Mouse (Mus musculus): ENCODE measurements around the gene Lmod3. TPM values are rescaled to one million over a fixed set of nuclear protein-coding genes. Genes with fewer than 3 reads are reported as not detected.

The Lmod3 gene
- total and polyA plus RNA-seq, 2 experiments from 2014 or later, result 0.21 TPM; not detected in 1

DNA sequence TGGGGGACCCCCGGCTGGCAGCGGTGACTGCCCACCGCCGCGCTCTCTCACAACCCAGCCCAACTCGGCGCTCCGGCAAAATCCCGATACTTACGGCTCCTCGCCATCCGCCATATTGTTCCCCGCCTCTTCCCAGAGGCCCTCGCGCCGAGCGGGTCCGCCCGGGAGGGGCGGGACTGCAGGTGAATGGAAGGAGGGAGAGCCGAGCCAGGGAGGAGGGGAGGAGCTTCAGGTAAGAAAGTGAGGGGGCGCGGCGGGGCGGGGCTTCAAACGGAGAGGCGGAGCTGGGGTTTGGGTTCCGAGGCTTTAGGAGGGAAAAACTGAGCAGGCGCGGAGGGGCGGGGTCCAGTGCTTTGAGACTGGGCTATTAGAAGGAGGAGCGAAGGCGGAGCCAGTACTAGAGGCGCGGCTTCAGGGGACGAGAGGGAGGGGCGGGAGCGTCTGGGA, 47.1 kb downstream of the Lmod3 start, which contains the start of gene Uba3:
Gene Uba3, minus strand, starts transcription at position 209 of the 447 bp plus-strand sequence.
- TF ChIP-seq CTCF (IDR thresholded peaks at IDR 0.05; ENCODE audit: low read depth), result no peak
- DNase-seq (ENCODE audit: low spot score) (peak; percentile 99), ATAC-seq (peak; percentile 99)
- H3K27ac ChIP-seq, result peak within 1 kb of the TSS; percentile 65
- no peaks in the 10 kb centered on the region for H3K27me3 ChIP-seq (ENCODE audit: insufficient read depth, low read length)
- peak within 1 kb of the TSS; percentile 71 for H3K4me2 ChIP-seq (ENCODE audit: low read depth, low read length)
- peaks cover 4% of the 10 kb centered on the region; the same call in 1 of the 2 replicates for H3K4me1 ChIP-seq (ENCODE audit: insufficient read depth, low read length)
- H3K4me3 ChIP-seq (ENCODE audit: low read length), result peak within 1 kb of the TSS; percentile 80
- H3K36me3 ChIP-seq (ENCODE audit: insufficient read depth, low read length), result no peaks in the 10 kb centered on the region
- H3K9me3 ChIP-seq (ENCODE audit: low read length), result no peaks in the 10 kb centered on the region
- peak within 1 kb of the TSS; percentile 79 for H3K9ac ChIP-seq (replicated peaks; ENCODE audit: low read length)
- WGBS, result 1% methylated on average over 38 of the region's 38 CpGs

DNA sequence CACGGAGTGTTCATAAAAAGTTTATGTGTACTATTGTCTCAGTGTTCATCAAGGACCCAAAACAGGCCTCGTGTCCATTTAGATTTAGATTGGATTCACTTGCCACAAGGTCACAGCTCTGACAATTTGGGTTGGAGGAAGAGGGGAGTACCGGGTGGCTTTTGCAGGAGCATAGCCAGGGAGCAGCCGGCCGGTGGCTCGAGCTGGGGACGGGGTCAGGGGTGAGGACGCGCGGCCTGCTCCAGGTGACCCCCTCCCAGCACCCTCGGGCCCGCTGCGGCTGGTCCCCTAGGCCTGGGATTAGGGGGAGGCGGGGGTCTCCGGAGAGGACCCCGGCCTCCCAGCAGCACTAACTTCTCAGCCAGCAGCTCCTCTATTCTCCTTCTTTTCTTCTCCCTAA, 47.6 kb downstream of the Lmod3 start:
- peaks cover 4% of the 10 kb centered on the region; the same call in 1 of the 2 replicates for H3K4me1 ChIP-seq (ENCODE audit: insufficient read depth, low read length)

DNA sequence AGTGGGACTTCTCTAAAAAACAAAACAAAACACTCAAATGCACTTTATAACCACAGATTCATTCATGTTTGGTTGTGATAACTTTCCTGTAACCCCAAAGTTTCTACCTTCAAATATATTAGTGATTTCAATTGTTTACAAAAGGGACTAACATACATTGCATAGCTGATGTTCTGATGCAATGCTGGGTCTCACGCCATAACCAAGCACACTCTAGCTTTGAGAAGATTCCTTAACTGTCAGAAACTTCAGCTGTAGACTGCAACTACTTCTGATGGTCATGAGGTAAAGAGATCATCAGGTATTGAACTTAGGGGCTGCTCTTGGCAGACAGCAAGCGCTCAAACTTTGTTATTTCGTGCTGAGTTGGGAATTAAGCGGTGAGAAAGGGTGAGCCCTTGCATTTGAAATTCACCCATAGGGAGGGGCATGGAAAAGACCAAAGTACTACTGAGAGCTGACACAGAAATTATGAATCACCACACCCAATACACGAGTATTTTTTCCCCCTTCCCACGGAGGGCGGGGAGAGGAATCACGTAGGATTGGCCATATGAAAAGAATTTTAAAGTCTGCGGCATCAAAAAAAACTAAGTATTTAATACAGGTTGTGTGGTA, 48.2 kb downstream of the Lmod3 start:
- ATAC-seq (no peak), DNase-seq (ENCODE audit: low spot score) (no peak)
- 16% methylated on average over 9 of the region's 9 CpGs for WGBS
- peak overlapping the region; percentile 80 for H3K4me3 ChIP-seq (ENCODE audit: low read length)
- TF ChIP-seq CTCF (IDR thresholded peaks at IDR 0.05; ENCODE audit: low read depth), result no peak
- H3K9me3 ChIP-seq (ENCODE audit: low read length), result no peaks in the 10 kb centered on the region
- H3K9ac ChIP-seq (replicated peaks; ENCODE audit: low read length), result peak overlapping the region; percentile 79; the same call in 1 of the 2 replicates
- peaks cover 4% of the 10 kb centered on the region; the same call in 1 of the 2 replicates for H3K4me1 ChIP-seq (ENCODE audit: insufficient read depth, low read length)
- H3K4me2 ChIP-seq (ENCODE audit: low read depth, low read length), result peak overlapping the region; percentile 71
- no peak overlapping the region for H3K27ac ChIP-seq
- no peaks in the 10 kb centered on the region for H3K27me3 ChIP-seq (ENCODE audit: insufficient read depth, low read length)
- no peaks in the 10 kb centered on the region for H3K36me3 ChIP-seq (ENCODE audit: insufficient read depth, low read length)

More for the DNA sequence above, 47.6 kb downstream of the Lmod3 start:
- Histone ChIP-seq H3K27me3 (ENCODE audit: insufficient read depth, low read length) (no peaks in the 10 kb centered on the region), H3K4me3 (ENCODE audit: low read length) (peak overlapping the region; percentile 80), H3K27ac (peak overlapping the region; percentile 65), H3K36me3 (ENCODE audit: insufficient read depth, low read length) (no peaks in the 10 kb centered on the region), H3K9me3 (ENCODE audit: low read length) (no peaks in the 10 kb centered on the region), H3K9ac (replicated peaks; ENCODE audit: low read length) (peak overlapping the region; percentile 79), H3K4me2 (ENCODE audit: low read depth, low read length) (peak overlapping the region; percentile 71)
- ATAC-seq (peak; percentile 21), DNase-seq (ENCODE audit: low spot score) (peak; percentile 15)
- no peak for TF ChIP-seq CTCF (IDR thresholded peaks at IDR 0.05; ENCODE audit: low read depth)
- WGBS, result under 1% methylated on average over 16 of the region's 16 CpGs

DNA sequence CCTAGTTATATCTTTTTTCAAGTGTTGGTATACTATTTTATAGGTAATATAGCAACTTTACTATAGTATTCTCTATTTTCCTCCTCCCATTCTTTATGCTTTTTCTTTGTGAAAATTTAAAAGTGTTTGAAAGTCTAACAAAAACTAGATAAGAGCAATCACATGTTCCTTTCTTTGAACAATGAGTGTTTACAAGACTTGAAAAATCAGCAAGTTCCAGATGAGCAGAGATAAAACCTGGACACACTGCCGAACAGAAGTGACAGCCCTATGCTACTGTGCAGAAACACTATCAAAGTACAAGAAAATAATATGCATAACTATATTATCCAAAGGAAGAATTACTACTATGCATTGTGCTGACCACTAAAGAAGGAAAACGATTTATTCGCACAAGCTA, 50.1 kb downstream of the Lmod3 start:
- WGBS, result 94% methylated on average over 3 of the region's 3 CpGs
- no peak for ATAC-seq

DNA sequence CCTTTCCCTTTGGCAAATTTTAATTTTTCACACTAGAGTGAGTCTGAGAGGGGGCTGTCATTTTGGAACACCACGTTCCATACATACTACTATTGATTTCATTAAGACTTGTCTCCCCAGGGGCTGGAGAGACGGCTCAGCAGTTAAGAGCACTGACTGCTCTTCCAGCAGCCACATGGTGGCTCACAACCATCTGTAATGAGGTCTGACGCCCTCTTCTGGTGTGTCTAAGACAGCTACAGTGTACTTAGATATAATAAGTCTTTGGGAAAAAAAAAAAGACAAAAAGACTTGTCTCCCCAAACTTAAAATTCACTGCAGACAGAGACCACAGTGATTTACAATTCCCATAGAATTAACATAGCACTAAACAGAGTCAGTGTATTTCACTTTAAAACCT, 52.1 kb downstream of the Lmod3 start:
- no peak overlapping the region for H3K9ac ChIP-seq (replicated peaks; ENCODE audit: low read length)
- no peaks in the 10 kb centered on the region for H3K9me3 ChIP-seq (ENCODE audit: low read length)
- 50% methylated on average over 3 of the region's 3 CpGs for WGBS
- no peak for DNase-seq (ENCODE audit: low spot score)
- H3K36me3 ChIP-seq (ENCODE audit: insufficient read depth, low read length), result peaks cover 18% of the 10 kb centered on the region
- ATAC-seq, result no peak
- TF ChIP-seq CTCF (IDR thresholded peaks at IDR 0.05; ENCODE audit: low read depth), result peak; percentile 35; the same call in 1 of the 2 replicates
- peaks cover 4% of the 10 kb centered on the region; the same call in 1 of the 2 replicates for H3K4me1 ChIP-seq (ENCODE audit: insufficient read depth, low read length)
- no peaks in the 10 kb centered on the region for H3K27me3 ChIP-seq (ENCODE audit: insufficient read depth, low read length)
- H3K27ac ChIP-seq, result no peak overlapping the region
- H3K4me3 ChIP-seq (ENCODE audit: low read length), result no peak overlapping the region
- H3K4me2 ChIP-seq (ENCODE audit: low read depth, low read length), result no peak overlapping the region

More for the DNA sequence above, 50.1 kb downstream of the Lmod3 start:
- no peak for DNase-seq (ENCODE audit: low spot score)
- H3K4me2 ChIP-seq (ENCODE audit: low read depth, low read length), result no peak overlapping the region
- no peak for TF ChIP-seq CTCF (IDR thresholded peaks at IDR 0.05; ENCODE audit: low read depth)
- H3K9ac ChIP-seq (replicated peaks; ENCODE audit: low read length), result no peak overlapping the region
- H3K9me3 ChIP-seq (ENCODE audit: low read length), result no peaks in the 10 kb centered on the region
- peaks cover 4% of the 10 kb centered on the region; the same call in 1 of the 2 replicates for H3K4me1 ChIP-seq (ENCODE audit: insufficient read depth, low read length)
- H3K27me3 ChIP-seq (ENCODE audit: insufficient read depth, low read length), result no peaks in the 10 kb centered on the region
- peaks cover 5% of the 10 kb centered on the region; the same call in 1 of the 2 replicates for H3K36me3 ChIP-seq (ENCODE audit: insufficient read depth, low read length)
- no peak overlapping the region for H3K27ac ChIP-seq
- H3K4me3 ChIP-seq (ENCODE audit: low read length), result no peak overlapping the region

Other genes starting within 250 kb of the Lmod3 start
- 1.8 and 3.1 TPM in 2 replicates for gene Fam19a4, start 192.3 kb downstream of the Lmod3 start, total RNA-seq (2014; rRNA removed)
- 3.0 and 3.1 TPM in 2 replicates for gene Fam19a4, start 192.3 kb downstream of the Lmod3 start, polyA plus RNA-seq (2015; fragmentation: Nextera tagmentation; extraction: Ambion mirVana)
- 32.7 and 33.7 TPM in 2 replicates for gene Eogt, start 103.6 kb downstream of the Lmod3 start, total RNA-seq (2014; rRNA removed)
- gene Eogt, start 103.6 kb downstream of the Lmod3 start, polyA plus RNA-seq (2015; fragmentation: Nextera tagmentation; extraction: Ambion mirVana), result 10.3 and 11.4 TPM in 2 replicates
- gene Tmf1, start 73.6 kb downstream of the Lmod3 start, total RNA-seq (2014; rRNA removed), result 15.9 and 19.8 TPM in 2 replicates
- gene Tmf1, start 73.6 kb downstream of the Lmod3 start, polyA plus RNA-seq (2015; fragmentation: Nextera tagmentation; extraction: Ambion mirVana), result 50.8 and 53.5 TPM in 2 replicates
- 44.2 and 60.3 TPM in 2 replicates for gene Uba3, start 47.1 kb downstream of the Lmod3 start, total RNA-seq (2014; rRNA removed)
- gene Uba3, start 47.1 kb downstream of the Lmod3 start, polyA plus RNA-seq (2015; fragmentation: Nextera tagmentation; extraction: Ambion mirVana), result 63.4 and 64.4 TPM in 2 replicates
- gene Arl6ip5, start 42.1 kb downstream of the Lmod3 start, total RNA-seq (2014; rRNA removed), result 88.3 and 97.5 TPM in 2 replicates
- gene Arl6ip5, start 42.1 kb downstream of the Lmod3 start, polyA plus RNA-seq (2015; fragmentation: Nextera tagmentation; extraction: Ambion mirVana), result 117 and 122 TPM in 2 replicates

All from hindbrain, postnatal 0 days (tissue).